Mouse (Mus musculus): Measurements from ENCODE around the gene Gm5485.

Gene Gm5485

GRCm38 (mm10) chr16:48372461-48372860, 39.8 kb downstream of the Gm5485 start:
- DNase-seq (ENCODE audit: low spot score), result no peak

DNA sequence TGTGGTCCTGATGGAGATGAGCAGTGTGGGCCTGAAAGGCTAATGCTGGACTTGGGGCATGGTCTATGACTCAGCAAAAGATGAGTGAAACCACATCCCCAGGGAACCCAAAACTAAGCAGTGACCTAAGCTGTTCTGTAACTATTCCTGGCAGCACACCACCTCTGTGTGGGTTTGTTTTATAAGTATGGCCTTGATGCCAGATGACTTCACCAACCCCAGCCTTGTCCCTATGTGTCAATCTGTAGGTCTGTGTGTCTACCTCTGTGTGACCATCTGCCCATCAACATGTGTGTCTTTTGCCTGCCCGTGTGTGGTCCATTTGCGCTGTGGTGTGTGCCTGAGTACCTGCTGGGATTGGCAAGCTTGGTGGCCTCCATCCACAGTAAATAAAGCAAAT, 44.1 kb downstream of the Gm5485 start:
- no peak for DNase-seq (ENCODE audit: low spot score)

DNA sequence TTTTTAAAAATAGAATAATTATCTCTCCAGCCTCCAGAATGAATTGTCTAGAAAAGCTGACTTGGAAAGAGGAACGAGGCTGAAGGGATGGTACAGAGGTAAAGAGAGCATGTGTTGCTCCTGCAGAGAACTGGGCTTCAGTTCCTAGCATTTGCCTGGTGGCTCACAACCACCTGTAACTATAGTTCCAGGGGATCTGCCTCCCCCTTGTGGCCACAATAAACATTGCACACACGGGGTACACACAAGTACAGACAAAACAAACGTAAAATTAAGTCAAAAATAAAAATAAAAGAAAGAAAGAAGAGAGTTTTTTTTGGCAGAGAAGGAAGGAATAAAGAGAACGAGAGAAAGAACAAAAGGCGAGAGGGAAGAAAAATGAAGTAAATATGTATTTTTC, 45.4 kb downstream of the Gm5485 start:
- peak; percentile 1 for DNase-seq (ENCODE audit: low spot score)

DNA sequence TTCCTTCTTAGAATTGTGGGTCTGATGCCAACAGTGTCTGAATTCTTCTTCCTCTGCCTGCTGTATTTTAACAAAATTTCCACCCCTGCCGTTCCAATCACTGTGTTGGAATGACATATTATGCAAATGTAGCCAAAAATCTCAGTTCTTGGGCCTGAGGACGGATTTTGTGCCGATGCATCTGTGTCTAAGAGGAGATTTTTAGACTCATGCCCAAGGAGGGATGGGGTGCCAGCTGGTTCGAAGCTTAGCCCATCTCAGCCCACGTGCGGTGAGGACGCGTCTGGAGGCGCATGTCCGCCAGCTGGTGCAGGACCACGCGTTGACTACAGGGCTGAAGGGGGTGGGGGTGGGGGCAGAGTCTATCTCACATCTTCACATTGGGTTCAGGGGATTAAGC, 51.3 kb downstream of the Gm5485 start:
- DNase-seq (ENCODE audit: low spot score), result no peak

GRCm38 (mm10) chr16:48356417-48356816, 55.8 kb downstream of the Gm5485 start:
- DNase-seq (ENCODE audit: low spot score), result no peak

GRCm38 (mm10) chr16:48355716-48356115, 56.5 kb downstream of the Gm5485 start:
- no peak for DNase-seq (ENCODE audit: low spot score)
